Mouse (Mus musculus): Measurements from ENCODE around the gene Etv6. TPM values are rescaled to one million over a fixed set of nuclear protein-coding genes. Genes with fewer than 3 reads are reported as not detected.

Etv6 gene
- polyA plus RNA-seq, 1 experiment from 2014 or later = 4.5 TPM

GRCm38 (mm10) chr6:134168799-134169198 is 133.3 kb downstream of the Etv6 start:
- H3K4me2 ChIP-seq = no peak overlapping the region
- ATAC-seq (replicated peaks) = no peak
- no peak overlapping the region for H3K27ac ChIP-seq
- H3K9me3 ChIP-seq = no peaks in the 10 kb centered on the region
- H3K4me1 ChIP-seq = 0 out of 2 replicates have a peak, but pooled peaks cover 5% of the 10 kb centered on the region
- H3K36me3 ChIP-seq (replicated peaks) = no peaks in the 10 kb centered on the region
- no peak overlapping the region for H3K9ac ChIP-seq
- no peak overlapping the region for H3K4me3 ChIP-seq
- no peaks in the 10 kb centered on the region for H3K27me3 ChIP-seq (replicated peaks)
- WGBS = 87% methylated on average over 11 of the region's 11 CpGs

- WGBS = 88% methylated on average over 1 of the region's 1 CpGs
- Histone ChIP-seq H3K4me3 (no peak overlapping the region), H3K9ac (no peak overlapping the region), H3K4me2 (no peak overlapping the region), H3K27me3 (replicated peaks) (no peaks in the 10 kb centered on the region), H3K27ac (no peak overlapping the region), H3K9me3 (no peaks in the 10 kb centered on the region), H3K4me1 (0 out of 2 replicates have a peak, but pooled peaks cover 5% of the 10 kb centered on the region), H3K36me3 (replicated peaks) (no peaks in the 10 kb centered on the region)
- ATAC-seq (replicated peaks) = no peak
These were observed 135.7 kb downstream of the Etv6 start for GRCm38 (mm10) chr6:134171235-134171634.

DNA sequence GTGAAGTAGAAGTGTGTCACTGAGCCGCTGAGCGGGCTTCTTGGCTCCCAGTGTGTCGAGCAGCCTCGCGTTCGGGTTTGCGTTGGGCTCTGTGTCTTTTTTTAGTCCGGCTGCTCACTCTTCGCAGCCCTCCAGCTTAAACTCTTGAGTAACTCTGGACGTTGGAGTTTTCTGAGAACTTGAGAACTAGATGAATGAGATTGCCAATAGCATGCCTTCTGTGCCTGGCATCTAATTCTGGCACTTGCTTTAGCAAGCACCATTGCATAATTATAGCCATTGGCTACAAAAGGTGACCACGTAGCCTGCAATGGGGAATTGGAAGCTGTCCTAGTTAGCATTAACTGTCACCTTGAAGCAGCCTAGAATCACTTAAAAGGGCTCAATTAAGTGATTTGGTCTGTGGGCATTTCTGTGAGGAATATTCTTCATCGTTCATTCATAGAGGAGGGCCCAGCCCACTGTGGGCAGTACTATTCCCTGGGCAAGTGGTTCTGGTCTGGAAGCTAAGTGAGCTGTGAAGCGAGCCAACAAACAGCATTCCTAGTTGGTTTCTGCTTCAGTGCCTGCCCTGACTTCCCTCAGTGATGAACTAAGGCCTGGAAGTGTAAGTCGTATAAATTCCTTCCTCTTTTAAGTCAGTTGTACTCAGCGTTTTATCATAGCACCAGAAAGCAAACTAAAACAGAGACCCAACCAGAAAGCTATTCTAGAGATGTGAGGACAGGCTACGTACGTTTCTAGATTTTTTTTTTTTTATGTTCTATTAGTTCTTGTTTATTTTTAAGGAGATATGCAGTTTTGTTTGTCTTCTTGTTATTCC is 136.6 kb downstream of the Etv6 start:
- H3K9ac ChIP-seq = no peak overlapping the region
- H3K9me3 ChIP-seq = no peaks in the 10 kb centered on the region
- H3K36me3 ChIP-seq (replicated peaks) = no peaks in the 10 kb centered on the region
- H3K27me3 ChIP-seq (replicated peaks) = no peaks in the 10 kb centered on the region
- no peak for ATAC-seq (replicated peaks)
- 0 out of 2 replicates have a peak, but pooled peaks cover 5% of the 10 kb centered on the region for H3K4me1 ChIP-seq
- WGBS = 90% methylated on average over 17 of the region's 17 CpGs
- no peak overlapping the region for H3K4me3 ChIP-seq
- H3K27ac ChIP-seq = no peak overlapping the region
- no peak overlapping the region for H3K4me2 ChIP-seq

DNA sequence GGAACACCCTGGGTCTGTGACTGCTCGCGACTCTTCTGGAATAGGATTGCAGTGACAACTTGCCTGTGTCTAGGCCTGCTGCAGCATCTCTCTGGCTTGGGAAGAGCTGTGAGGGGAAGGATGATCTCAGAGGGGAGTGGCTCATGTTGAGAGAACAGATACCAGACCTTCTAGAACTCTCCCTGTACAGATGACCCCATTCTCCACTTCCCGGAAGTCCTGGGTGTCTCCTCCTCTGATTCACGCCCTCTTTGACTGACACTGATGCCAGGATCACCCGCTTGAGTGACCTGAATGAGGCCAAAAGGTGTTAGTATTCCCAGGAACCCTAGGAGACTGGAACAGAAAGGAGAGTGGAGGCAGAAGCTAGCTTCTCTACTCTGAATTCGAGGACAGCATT is 137.9 kb downstream of the Etv6 start:
- WGBS = 83% methylated on average over 6 of the region's 6 CpGs
- no peaks in the 10 kb centered on the region for H3K9me3 ChIP-seq
- H3K4me3 ChIP-seq = no peak overlapping the region
- no peaks in the 10 kb centered on the region for H3K36me3 ChIP-seq (replicated peaks)
- H3K9ac ChIP-seq = no peak overlapping the region
- H3K27ac ChIP-seq = no peak overlapping the region
- H3K4me2 ChIP-seq = no peak overlapping the region
- H3K27me3 ChIP-seq (replicated peaks) = no peaks in the 10 kb centered on the region
- H3K4me1 ChIP-seq = 0 out of 2 replicates have a peak, but pooled peaks cover 5% of the 10 kb centered on the region
- ATAC-seq (replicated peaks) = no peak

DNA sequence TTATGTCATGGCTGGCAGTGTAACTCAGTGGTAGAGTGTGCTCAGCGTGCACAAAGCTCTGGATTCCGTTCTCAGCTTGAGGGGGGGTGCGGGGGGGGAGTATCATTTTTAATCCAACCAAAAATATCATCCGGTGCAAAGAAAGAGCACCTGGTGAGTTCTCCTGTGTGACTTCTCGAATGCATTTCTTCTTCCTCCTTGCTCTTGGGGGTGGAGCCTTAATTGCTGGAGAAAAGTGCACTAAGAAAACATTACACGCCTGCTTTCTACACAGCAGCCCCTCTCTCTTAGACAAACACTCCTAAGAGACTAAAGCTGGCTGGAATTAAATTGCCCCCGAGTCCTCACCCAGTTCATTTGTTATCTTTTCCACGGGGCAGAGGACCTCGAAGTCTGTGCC is 139.6 kb downstream of the Etv6 start:
- H3K4me2 ChIP-seq = no peak overlapping the region
- 0 out of 2 replicates have a peak, but pooled peaks cover 5% of the 10 kb centered on the region for H3K4me1 ChIP-seq
- H3K27me3 ChIP-seq (replicated peaks) = no peaks in the 10 kb centered on the region
- H3K36me3 ChIP-seq (replicated peaks) = no peaks in the 10 kb centered on the region
- no peak overlapping the region for H3K27ac ChIP-seq
- no peak for ATAC-seq (replicated peaks)
- H3K9me3 ChIP-seq = no peaks in the 10 kb centered on the region
- H3K4me3 ChIP-seq = no peak overlapping the region
- WGBS = 60% methylated on average over 9 of the region's 9 CpGs
- no peak overlapping the region for H3K9ac ChIP-seq

GRCm38 (mm10) chr6:134177196-134177595 is 141.7 kb downstream of the Etv6 start:
- no peak overlapping the region for H3K4me2 ChIP-seq
- H3K9me3 ChIP-seq = no peaks in the 10 kb centered on the region
- ATAC-seq (replicated peaks) = no peak
- no peak overlapping the region for H3K27ac ChIP-seq
- 82% methylated on average over 5 of the region's 5 CpGs for WGBS
- H3K9ac ChIP-seq = no peak overlapping the region
- no peaks in the 10 kb centered on the region for H3K36me3 ChIP-seq (replicated peaks)
- no peaks in the 10 kb centered on the region for H3K27me3 ChIP-seq (replicated peaks)
- H3K4me3 ChIP-seq = no peak overlapping the region
- no peaks in the 10 kb centered on the region for H3K4me1 ChIP-seq

GRCm38 (mm10) chr6:134182301-134182948 is 146.9 kb downstream of the Etv6 start:
- WGBS = 90% methylated on average over 17 of the region's 17 CpGs
- Histone ChIP-seq H3K9ac (no peak overlapping the region), H3K4me3 (no peak overlapping the region), H3K9me3 (no peaks in the 10 kb centered on the region), H3K4me2 (no peak overlapping the region), H3K27ac (no peak overlapping the region), H3K4me1 (no peaks in the 10 kb centered on the region), H3K36me3 (replicated peaks) (no peaks in the 10 kb centered on the region), H3K27me3 (replicated peaks) (no peaks in the 10 kb centered on the region)
- no peak for ATAC-seq (replicated peaks)

- Histone ChIP-seq H3K27me3 (replicated peaks) (no peaks in the 10 kb centered on the region), H3K9ac (no peak overlapping the region), H3K4me1 (no peaks in the 10 kb centered on the region), H3K9me3 (no peaks in the 10 kb centered on the region), H3K4me2 (no peak overlapping the region), H3K27ac (no peak overlapping the region), H3K4me3 (no peak overlapping the region), H3K36me3 (replicated peaks) (no peaks in the 10 kb centered on the region)
- 91% methylated on average over 11 of the region's 11 CpGs for WGBS
- ATAC-seq (replicated peaks) = no peak
These were observed 148.3 kb downstream of the Etv6 start for GRCm38 (mm10) chr6:134183592-134184342.

GRCm38 (mm10) chr6:134186286-134186903 is 150.9 kb downstream of the Etv6 start:
- no peak overlapping the region for H3K4me2 ChIP-seq
- peaks cover 20% of the 10 kb centered on the region for H3K4me1 ChIP-seq
- no peaks in the 10 kb centered on the region for H3K9me3 ChIP-seq
- H3K27me3 ChIP-seq (replicated peaks) = no peaks in the 10 kb centered on the region
- H3K4me3 ChIP-seq = no peak overlapping the region
- H3K27ac ChIP-seq = no peak overlapping the region; the same call in 1 of the 2 replicates
- no peaks in the 10 kb centered on the region for H3K36me3 ChIP-seq (replicated peaks)
- ATAC-seq (replicated peaks) = no peak
- WGBS = 78% methylated on average over 6 of the region's 6 CpGs
- H3K9ac ChIP-seq = no peak overlapping the region

DNA sequence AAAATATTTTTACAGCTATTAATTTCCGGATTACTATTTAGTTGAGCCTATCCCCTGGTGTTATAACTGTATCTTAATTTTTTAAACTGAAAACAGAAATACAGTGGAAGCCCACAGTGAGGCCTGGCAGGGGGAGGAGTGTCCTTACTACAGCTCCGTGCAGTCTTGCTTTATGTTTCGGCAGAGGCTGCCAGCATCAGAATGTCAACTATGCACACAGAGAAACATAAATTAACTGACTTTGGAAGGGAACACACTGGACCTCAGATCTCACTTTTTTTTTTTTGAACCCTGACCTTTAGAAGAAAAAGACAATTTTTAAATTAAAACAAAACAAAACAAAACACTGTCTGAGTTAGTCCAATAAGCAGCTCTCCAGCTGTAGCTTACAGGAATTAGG is 153.2 kb downstream of the Etv6 start:
- 42% methylated on average over 3 of the region's 3 CpGs for WGBS
- Histone ChIP-seq H3K4me2 (no peak overlapping the region), H3K4me1 (peaks cover 20% of the 10 kb centered on the region), H3K27me3 (replicated peaks) (no peaks in the 10 kb centered on the region), H3K9ac (no peak overlapping the region), H3K36me3 (replicated peaks) (no peaks in the 10 kb centered on the region), H3K4me3 (no peak overlapping the region), H3K9me3 (no peaks in the 10 kb centered on the region), H3K27ac (no peak overlapping the region)
- ATAC-seq (replicated peaks) = no peak

DNA sequence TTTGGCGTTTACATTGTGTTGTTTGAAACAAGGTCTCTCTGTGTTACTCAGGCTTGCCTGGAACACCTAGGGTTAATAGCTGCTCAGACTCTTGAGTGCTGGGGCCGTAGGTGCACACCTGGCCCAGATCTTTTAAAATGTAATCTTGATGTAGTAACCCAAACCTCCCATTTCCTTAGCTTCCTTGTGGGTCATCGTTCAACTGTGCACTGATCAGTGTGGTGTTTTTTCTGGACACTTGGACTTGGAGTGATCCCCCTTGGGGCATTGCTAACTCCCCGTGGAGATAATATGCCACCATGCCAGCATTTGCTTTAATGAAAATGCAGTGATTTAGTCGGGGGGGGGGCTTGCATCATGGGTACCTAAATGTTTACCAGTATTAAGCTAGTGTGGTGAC is 153.7 kb downstream of the Etv6 start:
- peaks cover 20% of the 10 kb centered on the region for H3K4me1 ChIP-seq
- 0 out of 2 replicates have a peak overlapping the region, but pooled peaks have one; percentile 32 for H3K27ac ChIP-seq
- H3K9ac ChIP-seq = no peak overlapping the region
- peak; percentile 7; the same call in 1 of the 2 replicates for ATAC-seq (replicated peaks)
- 39% methylated on average over 5 of the region's 5 CpGs for WGBS
- no peak overlapping the region for H3K4me2 ChIP-seq
- H3K4me3 ChIP-seq = no peak overlapping the region
- H3K36me3 ChIP-seq (replicated peaks) = no peaks in the 10 kb centered on the region
- no peaks in the 10 kb centered on the region for H3K27me3 ChIP-seq (replicated peaks)
- H3K9me3 ChIP-seq = no peaks in the 10 kb centered on the region
